Mouse (Mus musculus): ENCODE data around the gene Hsp90aa1. TPM values are rescaled to one million over a fixed set of nuclear protein-coding genes. Genes with fewer than 3 reads are reported as not detected.
"Not testable (repeated sequence)": the region's sequence is repeated elsewhere in the genome, so short reads cannot be mapped to it uniquely, and the experiment has no call there.

Hsp90aa1 gene
- total RNA-seq, 1 experiment from 2014 or later, result 290 TPM

DNA sequence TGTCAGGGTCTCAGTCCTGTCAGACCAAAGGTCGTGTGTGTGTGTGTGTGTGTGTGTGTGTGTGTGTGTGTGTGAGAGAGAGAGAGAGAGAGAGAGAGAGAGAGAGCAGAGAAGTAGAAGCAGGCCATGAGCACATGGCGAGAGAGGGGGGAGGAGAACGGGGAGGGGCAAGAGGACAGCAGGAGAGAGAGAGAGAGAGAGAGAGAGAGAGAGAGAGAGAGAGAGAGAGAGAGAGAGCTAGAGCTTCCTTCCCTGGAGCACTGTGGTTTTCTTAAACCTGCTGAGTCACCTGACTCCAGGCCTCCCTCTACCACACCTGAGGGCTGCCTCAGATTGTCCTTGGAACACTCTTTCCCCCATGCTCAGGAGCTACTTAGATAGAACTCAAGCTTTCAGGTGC lies 1.2 kb downstream of the Hsp90aa1 start:
- ATAC-seq (ENCODE audit: extremely low read depth, insufficient number of reproducible peaks, low FRiP score, poor library complexity, severe bottlenecking), result not testable (repeated sequence)

DNA sequence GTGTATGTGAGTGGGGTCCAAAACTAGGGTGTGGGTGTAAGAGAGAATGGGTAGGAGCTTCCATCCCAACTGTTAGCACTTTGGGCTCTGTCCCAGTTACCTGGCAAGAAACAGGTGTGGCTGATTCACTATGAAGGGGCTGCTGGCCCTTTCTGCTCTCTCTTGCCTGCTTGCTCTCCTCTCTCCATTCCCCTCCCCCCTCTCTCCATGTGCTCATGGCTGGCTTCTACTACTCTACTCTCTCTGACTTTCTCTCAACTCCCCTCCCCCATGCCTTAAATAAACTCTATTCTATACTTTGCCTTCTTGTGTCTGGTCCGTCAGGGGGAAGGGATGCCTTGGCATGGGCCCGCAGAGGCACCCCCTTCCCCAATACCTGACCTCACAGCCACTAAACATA lies 1.8 kb downstream of the Hsp90aa1 start:
- no peak for ATAC-seq (ENCODE audit: extremely low read depth, insufficient number of reproducible peaks, low FRiP score, poor library complexity, severe bottlenecking)

DNA sequence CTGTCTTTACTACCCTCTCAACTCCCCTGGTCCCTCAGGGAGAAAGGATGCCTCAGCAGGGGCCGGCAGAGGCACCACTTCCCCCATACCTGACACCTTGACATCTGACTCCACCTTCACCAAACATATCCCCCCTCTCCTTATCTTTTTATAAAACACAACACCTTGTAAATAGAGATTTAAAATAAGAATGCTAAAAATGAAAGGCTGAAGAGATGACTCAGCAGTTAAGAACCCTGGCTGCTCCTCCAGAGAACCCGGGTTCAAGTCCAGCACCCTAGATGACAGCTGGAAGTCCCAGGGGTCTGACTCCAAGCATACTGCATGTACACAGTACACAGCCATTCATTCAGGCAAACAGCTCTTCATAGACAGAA lies 3.4 kb downstream of the Hsp90aa1 start:
- no peak for ATAC-seq (ENCODE audit: extremely low read depth, insufficient number of reproducible peaks, low FRiP score, poor library complexity, severe bottlenecking)

- no peak for ATAC-seq (ENCODE audit: extremely low read depth, insufficient number of reproducible peaks, low FRiP score, poor library complexity, severe bottlenecking)
Measured at GRCm38 (mm10) chr12:110698523-110699170, 3.9 kb downstream of the Hsp90aa1 start.

DNA sequence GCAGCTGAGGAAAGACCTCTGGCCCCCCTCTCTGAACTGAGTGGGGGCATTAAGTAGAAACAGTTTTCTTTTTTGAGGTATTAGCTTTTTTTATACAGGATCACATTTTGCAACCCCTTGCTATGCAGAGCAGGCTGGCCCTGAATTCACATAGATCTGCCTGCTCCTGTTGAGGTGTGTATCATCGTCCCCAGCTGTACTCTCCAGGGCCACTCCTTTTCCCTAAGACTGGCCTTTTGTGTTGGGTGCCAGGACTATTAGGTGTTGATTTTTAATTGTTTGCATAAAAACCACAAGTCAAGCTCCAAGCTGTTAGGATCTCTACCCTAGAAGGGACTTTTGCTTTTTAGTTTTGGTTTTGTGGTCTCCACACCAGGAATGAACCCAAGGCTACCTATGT lies 4.4 kb downstream of the Hsp90aa1 start:
- ATAC-seq (ENCODE audit: extremely low read depth, insufficient number of reproducible peaks, low FRiP score, poor library complexity, severe bottlenecking), result no peak

DNA sequence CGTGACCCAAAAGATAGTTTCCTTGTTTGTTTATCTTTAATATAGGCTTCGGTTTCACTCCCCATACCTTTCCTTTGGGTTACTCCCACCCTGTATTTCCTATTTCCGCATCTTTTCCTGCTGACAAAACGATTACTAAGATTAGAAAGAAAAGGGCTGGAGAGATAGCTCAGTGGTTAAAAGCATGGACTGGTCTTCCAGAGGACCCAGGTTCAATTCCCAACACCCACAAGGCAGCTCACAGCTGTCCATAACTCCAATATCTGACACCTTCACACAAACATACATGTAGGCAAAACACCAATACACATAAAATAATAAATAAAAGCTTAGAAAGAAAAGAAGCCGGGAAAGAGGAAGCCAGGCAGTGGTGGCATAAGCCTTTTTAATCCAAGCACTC lies 5.1 kb downstream of the Hsp90aa1 start:
- ATAC-seq (ENCODE audit: extremely low read depth, insufficient number of reproducible peaks, low FRiP score, poor library complexity, severe bottlenecking), result no peak

DNA sequence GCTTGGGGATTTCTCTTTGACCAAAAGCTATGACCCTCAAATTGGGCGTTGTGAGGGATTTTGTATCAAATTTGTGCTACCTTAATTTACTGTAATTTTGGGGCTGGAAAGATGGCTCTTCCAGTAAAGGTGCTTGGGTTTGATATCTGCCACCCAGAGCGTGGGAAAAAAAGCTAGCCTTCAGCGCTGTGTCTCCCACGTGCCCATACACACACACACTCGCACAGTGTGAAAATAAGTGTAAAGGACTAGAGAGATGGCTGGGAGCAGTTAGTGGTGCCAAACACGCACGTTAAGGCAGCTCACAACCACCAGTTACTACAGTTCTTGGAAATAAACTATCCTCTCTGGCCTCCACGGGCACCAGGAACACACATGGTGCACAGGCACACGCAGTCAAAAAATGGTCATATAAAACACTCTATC lies 5.5 kb downstream of the Hsp90aa1 start:
- ATAC-seq (ENCODE audit: extremely low read depth, insufficient number of reproducible peaks, low FRiP score, poor library complexity, severe bottlenecking), result no peak

DNA sequence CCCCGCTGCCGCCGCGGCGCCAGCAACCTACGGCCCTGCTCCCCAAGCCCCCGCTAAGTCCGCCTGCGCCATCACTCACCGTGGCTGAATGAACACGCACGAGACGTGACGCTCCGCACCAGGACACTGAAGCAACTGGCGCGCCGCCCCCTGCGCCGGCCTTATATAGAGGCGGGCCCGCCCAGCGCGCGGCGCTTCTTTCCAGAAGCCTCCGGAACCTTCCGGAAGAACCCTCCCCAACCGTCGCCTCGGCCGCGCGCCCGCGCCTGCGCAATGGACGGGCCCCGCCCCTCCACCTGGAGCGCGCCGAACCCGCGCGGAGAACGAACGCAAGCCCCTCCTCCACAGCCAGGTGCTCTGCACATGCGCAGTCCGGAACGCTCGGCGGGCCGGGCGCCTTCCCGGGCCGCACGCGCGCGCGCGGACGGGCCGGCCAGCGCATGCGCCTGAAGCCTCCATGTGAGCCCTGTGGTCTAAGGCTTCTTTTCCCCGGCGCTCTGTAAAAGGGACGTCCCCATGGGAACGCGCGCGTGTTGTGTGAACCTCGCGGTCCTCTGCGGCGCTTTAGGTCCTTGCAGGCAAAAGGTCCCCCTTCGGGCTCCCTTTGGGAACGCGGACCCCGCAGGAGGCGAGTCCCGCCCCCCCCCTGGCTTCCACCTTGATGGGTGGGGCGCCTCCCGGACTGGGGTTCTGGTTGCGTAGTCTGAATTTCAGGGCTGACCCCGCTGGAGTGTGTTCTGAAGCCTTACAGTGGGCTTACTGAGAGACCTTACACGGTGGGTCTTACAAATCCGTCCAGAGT lies 6.2 kb downstream of the Hsp90aa1 start:
- ATAC-seq (ENCODE audit: extremely low read depth, insufficient number of reproducible peaks, low FRiP score, poor library complexity, severe bottlenecking), result peak; percentile 83

DNA sequence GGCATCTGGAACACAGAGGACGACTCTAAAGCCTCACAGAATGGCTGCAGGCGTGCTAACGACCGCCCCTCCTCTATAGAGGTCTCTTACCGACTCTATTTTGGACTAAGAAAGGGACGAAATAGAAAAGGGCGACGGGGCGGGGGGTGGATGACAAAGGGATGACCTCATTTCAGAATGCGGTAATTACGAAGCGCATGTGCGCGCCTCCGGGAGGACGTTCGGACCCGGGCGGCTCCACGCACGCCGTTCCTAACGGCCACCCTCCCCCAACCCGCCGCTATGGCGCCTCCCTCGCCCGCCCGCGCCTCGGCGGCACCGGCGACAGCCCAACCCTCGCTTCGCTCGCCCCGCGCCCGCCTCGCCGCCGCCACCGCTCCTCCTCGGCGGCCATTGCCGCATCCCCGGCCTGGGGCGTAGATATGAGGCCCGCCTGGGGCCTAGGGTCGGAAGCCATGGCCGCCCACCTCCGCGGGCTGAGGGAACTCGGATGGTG lies 6.8 kb downstream of the Hsp90aa1 start:
- no peak for ATAC-seq (ENCODE audit: extremely low read depth, insufficient number of reproducible peaks, low FRiP score, poor library complexity, severe bottlenecking)

GRCm38 (mm10) chr12:110693378-110693777 lies 9.2 kb downstream of the Hsp90aa1 start:
- not testable (repeated sequence) for ATAC-seq (ENCODE audit: extremely low read depth, insufficient number of reproducible peaks, low FRiP score, poor library complexity, severe bottlenecking)

- ATAC-seq (ENCODE audit: extremely low read depth, insufficient number of reproducible peaks, low FRiP score, poor library complexity, severe bottlenecking), result no peak
Measured at GRCm38 (mm10) chr12:110689919-110690643, 12.4 kb downstream of the Hsp90aa1 start.

DNA sequence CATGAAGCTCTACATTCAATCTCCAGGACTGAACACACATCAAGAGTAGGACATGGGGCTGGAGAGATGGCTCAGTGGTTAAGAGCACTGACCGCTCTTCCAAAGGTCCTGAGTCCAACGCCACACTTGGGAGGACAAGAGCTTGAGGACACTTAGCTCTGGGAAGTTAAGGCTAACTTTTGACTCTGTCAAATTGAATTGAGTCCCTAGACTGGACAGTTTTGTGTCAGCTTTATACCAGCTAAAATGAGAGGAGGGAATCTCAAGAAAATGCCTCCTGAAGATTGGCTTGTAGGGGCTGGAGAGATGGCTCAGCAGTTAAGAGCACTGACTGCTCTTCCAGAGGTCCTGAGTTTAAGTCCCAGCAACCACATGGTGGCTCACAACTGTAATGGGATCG lies 13.6 kb downstream of the Hsp90aa1 start:
- not testable (repeated sequence) for ATAC-seq (ENCODE audit: extremely low read depth, insufficient number of reproducible peaks, low FRiP score, poor library complexity, severe bottlenecking)

DNA sequence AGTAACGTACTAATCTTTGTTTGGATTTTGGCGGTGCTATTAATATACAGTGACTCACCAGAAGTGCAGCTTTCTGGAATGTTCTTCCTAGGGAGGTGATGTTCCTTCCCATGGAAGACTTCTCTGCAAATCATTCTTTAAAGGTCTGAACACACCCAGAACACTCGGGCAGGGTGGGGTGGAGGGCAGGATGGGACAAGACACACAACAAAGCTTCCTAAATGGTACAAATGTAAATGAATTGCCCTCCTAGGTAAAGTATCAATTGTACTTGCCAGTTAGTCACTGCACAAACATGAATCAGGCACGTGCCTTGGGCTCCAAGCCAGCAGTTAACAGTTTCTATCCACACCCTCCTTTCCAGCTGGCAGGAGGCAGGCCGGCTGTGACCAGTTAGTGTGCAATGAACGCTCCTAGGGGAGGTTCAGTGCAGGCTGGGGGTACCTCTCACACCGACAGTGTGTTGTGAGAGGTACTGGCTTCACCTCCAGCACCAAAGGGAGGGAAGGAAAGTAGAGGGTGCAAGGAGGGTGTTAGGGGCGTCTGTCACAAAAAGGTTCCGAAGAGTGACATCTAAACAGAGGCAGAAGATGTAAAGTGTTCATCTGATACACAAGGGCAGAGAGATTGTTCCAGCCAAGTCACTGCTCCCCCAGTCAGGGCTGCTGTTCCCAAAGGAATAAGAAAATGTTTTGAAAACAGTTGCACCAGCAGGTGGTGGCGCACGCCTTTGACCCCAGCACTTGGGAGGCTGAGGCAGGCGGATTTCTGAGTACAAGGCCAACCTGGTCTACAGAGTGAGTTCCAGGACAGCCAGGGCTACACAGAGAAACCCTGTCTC lies 14.4 kb downstream of the Hsp90aa1 start:
- no peak for ATAC-seq (ENCODE audit: extremely low read depth, insufficient number of reproducible peaks, low FRiP score, poor library complexity, severe bottlenecking)

- ATAC-seq (ENCODE audit: extremely low read depth, insufficient number of reproducible peaks, low FRiP score, poor library complexity, severe bottlenecking), result no peak
Measured at GRCm38 (mm10) chr12:110683580-110683979, 18.9 kb downstream of the Hsp90aa1 start.

DNA sequence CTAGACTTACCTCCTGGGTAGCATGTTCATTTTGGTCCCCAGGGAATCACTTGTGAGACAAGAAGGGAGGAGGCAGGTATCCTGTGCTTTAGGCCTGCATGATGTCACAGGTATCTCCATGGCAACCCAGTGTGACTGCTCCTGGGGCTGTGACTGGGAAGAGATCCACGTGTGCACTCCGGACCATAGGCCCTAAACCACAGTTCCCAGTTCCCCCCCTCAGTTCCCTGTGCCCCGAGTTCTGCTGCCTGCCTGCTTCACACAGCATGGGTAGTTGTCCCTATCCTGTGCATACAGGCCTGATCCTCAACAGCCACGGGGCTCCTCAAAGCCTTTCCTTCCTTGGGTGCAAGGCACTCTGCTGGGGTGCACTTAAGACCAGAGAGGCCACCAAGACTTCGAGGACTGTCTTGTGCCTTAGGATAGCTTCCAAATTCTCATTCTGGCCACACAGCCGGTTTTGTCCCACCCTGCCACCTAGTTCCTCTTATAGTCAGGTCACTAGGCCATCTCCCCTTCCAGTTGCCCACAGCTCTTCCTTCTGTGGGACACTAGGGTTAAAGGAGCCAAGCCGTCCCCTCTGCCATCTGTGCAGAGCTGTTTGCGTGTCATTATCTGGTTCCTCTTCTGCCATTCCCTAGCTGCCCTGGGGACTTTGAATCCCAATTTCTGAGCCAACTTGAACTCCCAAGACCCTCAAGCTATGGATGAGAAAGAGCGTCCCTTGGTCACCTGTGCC lies 19.8 kb downstream of the Hsp90aa1 start, which contains the start of gene 1700001K19Rik:
Gene 1700001K19Rik, minus strand, starts transcription at position 59 of the 739 bp plus-strand sequence.
- ATAC-seq (ENCODE audit: extremely low read depth, insufficient number of reproducible peaks, low FRiP score, poor library complexity, severe bottlenecking), result no peak

GRCm38 (mm10) chr12:110681878-110682277 lies 20.6 kb downstream of the Hsp90aa1 start:
- no peak for ATAC-seq (ENCODE audit: extremely low read depth, insufficient number of reproducible peaks, low FRiP score, poor library complexity, severe bottlenecking)

GRCm38 (mm10) chr12:110681191-110681590 lies 21.3 kb downstream of the Hsp90aa1 start:
- ATAC-seq (ENCODE audit: extremely low read depth, insufficient number of reproducible peaks, low FRiP score, poor library complexity, severe bottlenecking), result no peak

GRCm38 (mm10) chr12:110674243-110674642 lies 28.3 kb downstream of the Hsp90aa1 start:
- ATAC-seq (ENCODE audit: extremely low read depth, insufficient number of reproducible peaks, low FRiP score, poor library complexity, severe bottlenecking), result no peak

Data from neutrophil, adult 5-6 weeks (primary cell).